Comparison of ENCODE assay signal across 28 mouse cellular contexts in the genomic region with DNA sequence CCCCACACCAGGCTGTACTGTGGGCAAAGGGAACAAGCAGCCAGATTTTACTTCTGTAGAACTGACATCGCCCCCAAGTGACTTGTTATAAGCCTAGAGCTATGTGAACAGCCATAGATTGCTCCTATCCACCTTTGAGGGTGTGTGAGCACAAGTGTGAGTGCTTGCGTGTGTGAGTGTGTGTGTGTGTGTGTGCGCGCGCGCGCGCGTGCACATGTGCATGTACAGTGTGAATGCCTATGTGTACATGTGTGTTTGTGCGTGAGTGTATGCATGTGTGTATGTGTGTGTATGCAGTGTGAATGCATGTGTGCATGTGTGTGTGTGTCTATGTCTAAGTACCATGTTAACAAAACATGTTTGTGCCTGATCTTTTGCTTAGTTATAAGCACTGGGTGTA.
DNase-seq lines count a peak whose midpoint lies in the region; ATAC-seq lines count a peak whose summit lies in the region.
"Had no signal": no experiment of that assay in that cellular context is flagged by ENCODE, and none has a peak within 500 bp of the region (broad histone marks: within the 10 kb centered on the region; RNA-seq: fewer than 3 reads in every experiment).

No protein-coding gene starts in this region.

- peaks cover 17% of the 10 kb centered on the region for H3K36me3 ChIP-seq in forebrain, embryonic 14.5 days (ENCODE audit: control insufficient read depth, insufficient read depth, low read length)
- no peaks in the 10 kb centered on the region; the same call in 1 of the 2 replicates for H3K36me3 ChIP-seq in forebrain, embryonic 11.5 days (ENCODE audit: control insufficient read depth, insufficient read depth, low read length)
- peaks cover 35% of the 10 kb centered on the region for H3K36me3 ChIP-seq in midbrain, embryonic 12.5 days
- H3K36me3 ChIP-seq in midbrain, embryonic 10.5 days = peaks cover 30% of the 10 kb centered on the region
- H3K36me3 ChIP-seq in hindbrain, embryonic 13.5 days = peaks cover 31% of the 10 kb centered on the region
- H3K36me3 ChIP-seq in midbrain, embryonic 15.5 days (replicated peaks) = peaks cover 5% of the 10 kb centered on the region; the same call in 1 of the 2 replicates
- H3K36me3 ChIP-seq: limb, embryonic 12.5 days; liver, embryonic 15.5 days had no signal

- no peaks in the 10 kb centered on the region for H3K4me1 ChIP-seq in forebrain, embryonic 14.5 days (ENCODE audit: control insufficient read depth, insufficient read depth, low read length)
- no peaks in the 10 kb centered on the region for H3K4me1 ChIP-seq in forebrain, embryonic 11.5 days (replicated peaks; ENCODE audit: control insufficient read depth, insufficient read depth, low read length)
- H3K4me1 ChIP-seq in midbrain, embryonic 12.5 days = peaks cover 14% of the 10 kb centered on the region
- H3K4me1 ChIP-seq in midbrain, embryonic 10.5 days = peaks cover 14% of the 10 kb centered on the region
- peaks cover 17% of the 10 kb centered on the region for H3K4me1 ChIP-seq in hindbrain, embryonic 13.5 days (replicated peaks)
- H3K4me1 ChIP-seq in midbrain, embryonic 15.5 days = peaks cover 23% of the 10 kb centered on the region
- H3K4me1 ChIP-seq: liver, embryonic 15.5 days had no signal

- no peak overlapping the region for H3K9ac ChIP-seq in forebrain, embryonic 14.5 days (ENCODE audit: low read length)
- no peak overlapping the region for H3K9ac ChIP-seq in forebrain, embryonic 11.5 days (ENCODE audit: low read length)
- no peak overlapping the region for H3K9ac ChIP-seq in midbrain, embryonic 12.5 days (replicated peaks)
- no peak overlapping the region for H3K9ac ChIP-seq in hindbrain, embryonic 13.5 days
- no peak overlapping the region for H3K9ac ChIP-seq in midbrain, embryonic 15.5 days
- H3K9ac ChIP-seq: heart, embryonic 12.5 days; limb, embryonic 12.5 days; liver, embryonic 15.5 days; lung, embryonic 14.5 days had no signal

- ATAC-seq in forebrain, embryonic 14.5 days = no peak
- ATAC-seq in forebrain, embryonic 11.5 days (replicated peaks; ENCODE audit: low FRiP score) = no peak
- ATAC-seq in midbrain, embryonic 12.5 days (ENCODE audit: low FRiP score, low read depth) = no peak
- ATAC-seq in hindbrain, embryonic 13.5 days (ENCODE audit: low FRiP score) = 0 out of 2 replicates have a peak, but pooled peaks have one; percentile 59
- ATAC-seq in midbrain, embryonic 15.5 days (replicated peaks) = peak; percentile 60; the same call in 1 of the 2 replicates
- ATAC-seq: inflammation-experienced regulatory T-cells, adult 6 months; Patski had no signal

- 95% methylated on average over 10 of the region's 10 CpGs for WGBS in forebrain, embryonic 14.5 days
- WGBS in forebrain, embryonic 11.5 days = 96% methylated on average over 10 of the region's 10 CpGs
- WGBS in midbrain, embryonic 12.5 days = 95% methylated on average over 10 of the region's 10 CpGs
- 98% methylated on average over 10 of the region's 10 CpGs for WGBS in midbrain, embryonic 10.5 days
- WGBS in hindbrain, embryonic 13.5 days = 97% methylated on average over 10 of the region's 10 CpGs
- 98% methylated on average over 10 of the region's 10 CpGs for WGBS in midbrain, embryonic 15.5 days

- no peak for DNase-seq in forebrain, embryonic 14.5 days (ENCODE audit: low spot score)
- no peak for DNase-seq in forebrain, embryonic 11.5 days (ENCODE audit: low spot score)
- no peak for DNase-seq in midbrain, embryonic 10.5 days (ENCODE audit: low spot score)
- no peak for DNase-seq in cerebellum, adult 18-20 months
- DNase-seq in lung, postnatal 10 days = no peak
- DNase-seq: adrenal gland, postnatal 14 days; cerebellum, adult 2 months; cerebellum, postnatal 14 days; gastrocnemius, postnatal 25 days; heart, adult 18-20 months; heart, postnatal 4 days; kidney, adult 11 months; kidney, postnatal 14 days; lung, embryonic 14.5 days; right cerebral cortex, adult 18-20 months; spleen, adult 18-20 months; thymus, adult 18-20 months; thymus, postnatal 25 days had no signal

- no peak overlapping the region for H3K4me2 ChIP-seq in forebrain, embryonic 14.5 days (ENCODE audit: low read length)
- no peak overlapping the region for H3K4me2 ChIP-seq in forebrain, embryonic 11.5 days (ENCODE audit: low read depth, low read length, severe bottlenecking)
- H3K4me2 ChIP-seq in midbrain, embryonic 12.5 days (replicated peaks) = no peak overlapping the region
- no peak overlapping the region for H3K4me2 ChIP-seq in hindbrain, embryonic 13.5 days
- no peak overlapping the region for H3K4me2 ChIP-seq in midbrain, embryonic 15.5 days
- H3K4me2 ChIP-seq: heart, embryonic 12.5 days; limb, embryonic 12.5 days; liver, embryonic 15.5 days; lung, embryonic 14.5 days had no signal

- H3K27ac ChIP-seq in forebrain, embryonic 14.5 days (ENCODE audit: low read depth, low read length) = 0 out of 2 replicates have a peak overlapping the region, but pooled peaks have one; percentile 0
- H3K27ac ChIP-seq in forebrain, embryonic 11.5 days (ENCODE audit: low read depth, low read length) = no peak overlapping the region
- H3K27ac ChIP-seq in midbrain, embryonic 12.5 days (replicated peaks) = peak overlapping the region; percentile 46; the same call in 1 of the 2 replicates
- no peak overlapping the region for H3K27ac ChIP-seq in midbrain, embryonic 10.5 days (replicated peaks)
- H3K27ac ChIP-seq in hindbrain, embryonic 13.5 days = peak overlapping the region; percentile 50; the same call in 1 of the 2 replicates
- H3K27ac ChIP-seq in midbrain, embryonic 15.5 days = peak overlapping the region; percentile 60
- H3K27ac ChIP-seq: left cerebral cortex, adult 2 months; limb, embryonic 12.5 days; liver, embryonic 15.5 days; stomach, postnatal 0 days had no signal

- no peak overlapping the region for H3K4me3 ChIP-seq in forebrain, embryonic 14.5 days (ENCODE audit: low read depth, low read length)
- no peak overlapping the region for H3K4me3 ChIP-seq in forebrain, embryonic 11.5 days (ENCODE audit: low read depth, low read length)
- no peak overlapping the region for H3K4me3 ChIP-seq in midbrain, embryonic 12.5 days
- H3K4me3 ChIP-seq in midbrain, embryonic 10.5 days = no peak overlapping the region
- H3K4me3 ChIP-seq in hindbrain, embryonic 13.5 days = no peak overlapping the region
- H3K4me3 ChIP-seq in midbrain, embryonic 15.5 days = no peak overlapping the region
- H3K4me3 ChIP-seq: heart, embryonic 12.5 days; left cerebral cortex, adult 2 months; limb, embryonic 12.5 days; liver, embryonic 15.5 days had no signal

- H3K9me3 ChIP-seq in forebrain, embryonic 14.5 days (replicated peaks; ENCODE audit: control insufficient read depth, low read length) = no peaks in the 10 kb centered on the region
- no peaks in the 10 kb centered on the region for H3K9me3 ChIP-seq in forebrain, embryonic 11.5 days (ENCODE audit: control insufficient read depth, low read length)
- H3K9me3 ChIP-seq in midbrain, embryonic 12.5 days = no peaks in the 10 kb centered on the region
- peaks cover 3% of the 10 kb centered on the region for H3K9me3 ChIP-seq in midbrain, embryonic 10.5 days (replicated peaks)
- no peaks in the 10 kb centered on the region for H3K9me3 ChIP-seq in hindbrain, embryonic 13.5 days
- H3K9me3 ChIP-seq in midbrain, embryonic 15.5 days = no peaks in the 10 kb centered on the region
- H3K9me3 ChIP-seq: heart, embryonic 12.5 days; limb, embryonic 12.5 days; liver, embryonic 15.5 days had no signal

- no peaks in the 10 kb centered on the region for H3K27me3 ChIP-seq in forebrain, embryonic 14.5 days (replicated peaks; ENCODE audit: control insufficient read depth, insufficient read depth, low read length)
- no peaks in the 10 kb centered on the region for H3K27me3 ChIP-seq in forebrain, embryonic 11.5 days (ENCODE audit: control insufficient read depth, insufficient read depth, low read length)
- H3K27me3 ChIP-seq in midbrain, embryonic 12.5 days = no peaks in the 10 kb centered on the region
- H3K27me3 ChIP-seq in midbrain, embryonic 10.5 days (ENCODE audit: low read depth, poor library complexity, severe bottlenecking) = no peaks in the 10 kb centered on the region
- H3K27me3 ChIP-seq in hindbrain, embryonic 13.5 days = no peaks in the 10 kb centered on the region
- H3K27me3 ChIP-seq in midbrain, embryonic 15.5 days (replicated peaks) = no peaks in the 10 kb centered on the region
- H3K27me3 ChIP-seq: heart, embryonic 12.5 days; limb, embryonic 12.5 days; liver, embryonic 15.5 days; Patski had no signal

Comparison
In these comparisons a context has a peak if more than half of its experiments do, and no peak if none do; other contexts are left out.
1. ATAC-seq: peak in hindbrain, embryonic 13.5 days (single experiment) and midbrain, embryonic 15.5 days (single experiment); none in forebrain, embryonic 14.5 days (single experiment), forebrain, embryonic 11.5 days (single experiment) and midbrain, embryonic 12.5 days (single experiment).
2. H3K27ac ChIP-seq: peak in forebrain, embryonic 14.5 days (single experiment), midbrain, embryonic 12.5 days (single experiment), hindbrain, embryonic 13.5 days (single experiment) and midbrain, embryonic 15.5 days (single experiment); none in forebrain, embryonic 11.5 days (single experiment) and midbrain, embryonic 10.5 days (single experiment).